Mouse (Mus musculus): ENCODE results near the gene Vmn1r77.
"Not testable (repeated sequence)": the region's sequence is repeated elsewhere in the genome, so short reads cannot be mapped to it uniquely, and the experiment has no call there.

The Vmn1r77 gene

GRCm38 (mm10) chr7:12036452-12036851 lies at the start of gene Vmn1r77:
Gene Vmn1r77 (plus strand): TSS chr7:12036752.
- not testable (repeated sequence) for DNase-seq (ENCODE audit: low spot score in 2 of 2)

- DNase-seq (ENCODE audit: low spot score in 2 of 2): not testable (repeated sequence)
Measured at GRCm38 (mm10) chr7:12011491-12011890, 25.1 kb upstream of the Vmn1r77 start.

GRCm38 (mm10) chr7:12012392-12012791 lies 24.2 kb upstream of the Vmn1r77 start:
- not testable (repeated sequence) for DNase-seq (ENCODE audit: low spot score in 2 of 2)

- DNase-seq (ENCODE audit: low spot score in 2 of 2): no peak
Measured at GRCm38 (mm10) chr7:12013106-12013505, 23.4 kb upstream of the Vmn1r77 start.

- DNase-seq (ENCODE audit: low spot score in 2 of 2): not testable (repeated sequence)
Measured at GRCm38 (mm10) chr7:12017829-12018228, 18.7 kb upstream of the Vmn1r77 start.

GRCm38 (mm10) chr7:12040664-12041063 lies 4.1 kb downstream of the Vmn1r77 start:
- DNase-seq (ENCODE audit: low spot score in 2 of 2): no peak
